Mouse (Mus musculus) cerebellum, adult 11-12 months (tissue): ENCODE measurements at regions not wholly inside any gene's neighbourhood (a gene's known extent, or its start where the extent isn't known, plus 50 kb on each side); places are given as distances from the start of the nearest gene placed in this dataset.

Experiments
- DNase-seq: peaks from one replicate; pipeline ENCODE4 v3.0.0; 2022

DNA sequence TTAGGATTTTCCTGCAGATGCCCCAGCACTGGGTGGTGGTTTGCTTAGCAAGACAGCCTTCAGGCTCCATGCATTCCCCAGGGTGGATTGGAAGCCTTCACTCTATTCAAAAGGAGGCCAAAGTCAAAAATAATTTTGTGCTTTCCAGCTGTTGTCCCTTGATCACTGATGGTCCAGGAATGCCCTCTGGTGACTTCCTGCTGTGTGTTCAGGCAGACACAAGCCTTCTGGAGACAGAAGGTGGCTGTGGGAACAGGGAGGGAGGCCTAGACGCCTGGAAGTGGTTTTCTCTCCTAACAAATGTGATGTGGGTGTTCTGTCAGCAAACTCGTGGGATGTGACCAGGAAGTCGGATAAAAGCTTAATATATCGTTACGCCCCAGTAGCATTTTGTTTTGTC is 81.3 kb downstream of the Atp6ap1l start:
- DNase-seq, result no peak

DNA sequence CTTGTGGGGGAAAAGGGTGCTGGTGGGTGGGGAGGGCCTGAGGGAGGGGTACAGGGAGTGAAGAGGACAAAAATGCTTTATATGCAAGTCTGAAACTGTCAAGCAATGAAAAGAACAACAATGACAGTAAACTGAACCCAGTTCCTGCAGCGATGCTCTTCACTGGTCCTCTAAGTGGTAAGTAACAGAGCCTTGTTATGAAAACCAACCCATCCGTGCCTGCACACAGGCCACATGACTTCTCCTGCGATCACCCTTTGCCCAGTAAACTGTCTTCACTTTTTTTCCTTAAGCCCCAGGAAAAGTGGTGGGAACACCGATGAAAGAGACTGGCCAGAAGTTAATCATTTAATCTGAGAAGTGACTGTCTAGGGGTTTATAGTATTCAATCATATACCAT is 83.3 kb downstream of the Atp6ap1l start:
- no peak for DNase-seq

DNA sequence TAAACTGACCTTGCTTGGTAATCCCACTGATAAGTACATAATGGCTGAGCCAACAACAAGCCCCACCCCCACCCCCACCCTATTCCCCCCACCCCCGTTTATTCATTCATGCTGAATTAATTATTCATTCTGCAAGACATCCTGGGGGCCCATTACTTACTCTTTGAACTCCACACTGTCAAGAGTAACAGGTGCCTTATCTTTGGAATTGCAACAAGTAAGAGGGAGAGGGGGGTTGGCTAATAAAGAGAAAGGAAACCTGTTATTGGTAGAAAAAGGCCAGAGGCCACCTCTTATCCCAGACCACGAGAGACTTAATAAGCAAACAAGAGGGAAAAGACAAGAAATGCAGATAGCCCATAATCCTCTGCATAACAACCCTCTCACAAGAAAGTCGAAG is 84.7 kb downstream of the Atp6ap1l start:
- DNase-seq, result no peak

DNA sequence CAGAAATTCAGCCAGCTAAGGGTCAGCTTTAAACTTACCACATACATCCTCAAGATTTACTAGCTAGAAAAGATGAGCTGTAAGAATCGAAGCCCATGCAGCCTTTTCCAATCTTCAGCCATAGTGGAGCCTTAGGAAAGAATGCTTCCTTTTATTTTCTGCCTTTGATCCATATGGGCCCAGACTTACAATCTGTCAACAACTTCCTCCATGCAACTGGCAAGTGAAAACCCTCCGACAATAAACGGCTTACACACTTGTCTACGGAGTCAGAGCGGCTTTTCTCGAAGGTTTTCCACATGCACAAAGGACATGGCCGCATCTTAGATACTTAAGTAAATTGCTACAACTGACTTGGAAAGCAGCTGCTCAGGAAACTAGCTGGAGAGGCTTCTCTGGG is 85.2 kb downstream of the Atp6ap1l start:
- no peak for DNase-seq

- DNase-seq, result no peak
These were observed 90.8 kb downstream of the Atp6ap1l start for GRCm38 (mm10) chr13:90814174-90814865.

GRCm38 (mm10) chr13:90810011-90810410 is 95.1 kb downstream of the Atp6ap1l start:
- DNase-seq, result no peak

GRCm38 (mm10) chr13:90799641-90800040 is 105.5 kb downstream of the Atp6ap1l start:
- DNase-seq, result no peak

DNA sequence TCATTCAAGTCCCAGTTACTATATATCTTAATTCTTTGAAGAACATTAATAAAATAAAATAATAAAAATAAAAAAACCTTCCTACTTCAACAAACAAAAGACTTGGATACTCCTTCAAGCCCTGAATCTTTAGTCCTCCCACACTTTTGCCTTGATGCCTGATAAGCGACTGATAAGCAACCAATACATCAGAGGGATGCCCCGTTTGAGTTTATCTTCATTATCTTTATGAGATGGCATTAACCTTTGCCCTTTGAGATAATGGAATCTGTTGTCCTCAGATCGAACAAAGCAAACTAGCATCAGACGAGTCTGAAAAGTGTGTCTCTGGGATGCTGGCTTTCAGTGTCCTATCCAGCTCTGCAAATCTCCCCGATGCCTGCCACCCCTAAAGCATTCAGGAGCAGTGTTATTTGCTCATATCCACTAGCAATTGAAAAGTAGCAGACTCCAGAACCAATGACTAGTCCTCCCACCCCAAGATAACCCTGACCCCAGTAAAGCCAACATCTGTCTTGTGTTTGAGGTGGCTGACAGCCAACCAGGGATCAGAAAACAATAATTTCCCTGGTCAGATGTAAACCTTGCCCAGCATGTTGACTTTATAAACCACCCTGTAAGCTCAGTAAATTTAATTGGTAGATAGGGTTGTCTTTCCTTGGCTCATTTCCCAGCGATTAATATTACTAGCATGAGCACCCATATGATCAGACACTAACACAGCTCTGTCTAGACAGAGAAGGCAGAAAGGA is 106.2 kb downstream of the Atp6ap1l start:
- no peak for DNase-seq

DNA sequence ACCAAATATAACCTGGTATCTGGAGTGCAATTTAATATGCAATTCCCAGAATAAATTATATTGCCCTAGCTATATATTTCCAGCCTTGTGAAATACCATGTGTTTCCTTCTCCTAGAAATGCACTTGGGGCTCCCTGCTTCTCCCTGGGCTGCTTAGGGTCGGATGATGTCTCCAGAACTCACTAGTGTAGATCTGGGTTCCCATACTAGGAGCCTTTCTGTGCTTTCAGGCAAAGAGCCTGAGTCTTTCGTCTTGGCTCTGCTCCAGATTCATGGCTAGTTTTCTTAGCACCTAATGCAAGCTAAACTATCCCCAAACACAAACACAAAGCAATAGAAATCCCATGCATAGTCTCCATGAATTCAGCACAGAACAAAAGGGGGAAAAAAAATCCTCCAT is 106.8 kb downstream of the Atp6ap1l start:
- no peak for DNase-seq

- no peak for DNase-seq
These were observed 107.9 kb downstream of the Atp6ap1l start for GRCm38 (mm10) chr13:90797209-90797608.

GRCm38 (mm10) chr13:90796809-90797208 is 108.3 kb downstream of the Atp6ap1l start:
- DNase-seq, result no peak

DNA sequence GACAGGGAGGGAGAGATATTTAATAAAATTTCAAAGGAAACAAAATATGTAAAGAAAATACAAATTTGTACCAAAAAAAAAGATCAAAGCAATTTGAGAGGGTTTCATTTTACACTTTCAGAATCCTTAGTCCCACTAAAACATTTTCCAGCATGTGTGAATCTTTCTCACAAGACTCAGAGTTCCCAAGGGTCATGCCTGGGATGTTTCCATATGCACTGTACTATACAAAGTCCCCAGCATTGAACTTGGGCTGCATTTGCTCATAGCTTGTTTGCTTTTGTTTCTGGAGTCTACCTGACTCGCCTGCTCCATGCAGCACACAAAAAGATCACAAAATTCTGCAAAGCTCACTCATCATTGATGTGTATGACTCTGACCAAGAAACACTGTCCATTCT is 122.7 kb downstream of the Atp6ap1l start:
- DNase-seq, result no peak

DNA sequence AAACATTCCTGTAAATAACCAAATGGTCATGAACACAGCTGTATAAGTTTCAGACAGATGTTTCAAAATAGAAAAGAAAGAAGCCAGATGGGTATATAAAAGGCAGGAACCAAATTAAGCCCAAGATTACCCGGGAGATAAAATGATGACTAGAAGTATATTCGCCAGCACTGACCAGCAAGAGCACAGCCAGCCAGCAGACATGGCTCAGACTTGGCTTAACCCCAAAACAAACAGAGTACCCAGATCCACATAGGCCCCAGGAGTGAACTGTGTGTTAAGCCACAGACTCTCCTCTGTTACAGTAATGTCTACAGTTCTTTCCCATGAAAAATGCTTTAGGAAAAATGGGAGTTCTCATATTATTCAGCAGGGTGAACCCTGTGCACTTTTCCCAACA is 123.2 kb downstream of the Atp6ap1l start:
- no peak for DNase-seq

DNA sequence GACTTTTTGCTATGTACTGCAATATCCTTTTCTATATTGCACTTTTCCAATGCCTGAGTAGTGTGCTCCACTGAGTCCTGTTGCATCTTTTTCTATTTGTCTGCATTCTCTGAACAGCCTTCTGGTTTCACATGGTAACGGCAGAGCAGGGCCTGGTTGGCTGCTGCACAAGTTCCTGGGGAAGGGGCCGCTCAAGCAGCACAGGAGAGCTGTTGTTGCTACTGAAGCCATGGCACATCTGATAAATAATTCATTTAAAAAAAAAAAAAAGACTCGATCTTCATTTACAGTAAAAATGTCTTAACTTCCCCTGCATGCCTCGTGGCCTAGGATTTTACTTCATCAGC is 127.2 kb downstream of the Atp6ap1l start:
- no peak for DNase-seq

DNA sequence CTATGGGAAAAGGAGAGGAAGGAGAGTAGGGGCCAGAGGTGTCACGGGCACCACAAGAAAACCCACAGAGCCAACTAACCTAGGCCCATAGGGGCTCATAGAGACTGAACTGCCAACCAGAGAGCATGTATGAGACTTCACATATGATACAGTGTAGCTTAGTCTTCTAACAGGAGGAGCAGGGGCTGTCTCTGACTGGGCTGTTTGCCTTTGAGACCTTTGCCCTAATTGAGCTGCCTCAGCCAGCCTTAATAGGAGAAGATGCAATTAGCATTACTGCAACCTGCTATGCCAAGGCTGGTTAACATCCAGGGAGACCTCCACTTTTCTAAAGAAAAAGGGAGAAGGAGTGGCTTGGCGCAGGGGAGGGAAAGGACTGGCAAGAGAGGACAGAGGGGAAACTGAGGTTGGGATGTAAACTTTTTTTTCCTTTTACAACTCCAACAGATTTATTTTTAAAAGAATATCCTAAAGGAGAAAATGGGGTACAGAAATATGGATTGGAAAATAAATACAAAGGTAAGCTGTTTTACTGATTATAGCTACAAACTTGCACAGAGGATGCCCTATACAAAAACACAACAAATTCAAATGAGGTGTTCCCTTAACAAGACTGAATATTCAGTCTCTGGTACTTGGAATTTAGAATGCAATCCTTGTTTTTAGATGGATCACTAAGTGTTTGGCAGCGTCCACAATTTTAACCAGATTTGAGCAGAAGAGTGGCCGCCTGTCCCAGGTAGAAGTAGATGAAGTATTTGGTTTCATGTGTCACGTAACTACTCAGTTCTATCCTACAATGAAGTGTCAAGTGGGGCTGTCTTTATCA is 127.8 kb downstream of the Atp6ap1l start:
- DNase-seq, result no peak

- DNase-seq, result no peak
These were observed 143.0 kb downstream of the Atp6ap1l start for GRCm38 (mm10) chr13:90762154-90762553.

DNA sequence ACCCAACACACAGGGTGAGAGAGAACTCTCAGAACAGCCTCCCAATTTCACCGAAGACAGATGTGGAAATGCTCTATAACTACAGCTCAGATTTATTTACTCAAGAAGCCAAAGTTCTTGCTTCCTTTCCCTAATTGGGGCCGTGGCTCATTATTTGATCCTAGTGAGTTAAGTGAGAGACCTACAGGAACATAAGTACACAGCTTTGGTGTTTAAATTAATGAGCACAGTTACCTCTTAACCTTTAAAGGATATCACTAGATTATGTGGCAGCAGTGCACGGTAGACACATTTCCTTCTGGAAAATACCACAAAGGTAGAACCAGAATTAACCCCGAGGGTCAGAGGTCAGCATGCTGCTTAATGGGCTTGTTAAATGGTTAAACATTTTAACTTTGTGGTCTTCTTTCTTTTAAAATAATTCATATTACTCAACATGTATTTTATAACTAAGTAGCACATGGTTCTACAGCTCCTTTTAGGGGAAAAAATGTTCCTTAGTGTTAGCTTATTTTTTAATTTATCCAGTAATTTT is 144.6 kb downstream of the Atp6ap1l start:
- DNase-seq, result no peak

GRCm38 (mm10) chr13:90754451-90754850 is 150.7 kb downstream of the Atp6ap1l start:
- no peak for DNase-seq

DNA sequence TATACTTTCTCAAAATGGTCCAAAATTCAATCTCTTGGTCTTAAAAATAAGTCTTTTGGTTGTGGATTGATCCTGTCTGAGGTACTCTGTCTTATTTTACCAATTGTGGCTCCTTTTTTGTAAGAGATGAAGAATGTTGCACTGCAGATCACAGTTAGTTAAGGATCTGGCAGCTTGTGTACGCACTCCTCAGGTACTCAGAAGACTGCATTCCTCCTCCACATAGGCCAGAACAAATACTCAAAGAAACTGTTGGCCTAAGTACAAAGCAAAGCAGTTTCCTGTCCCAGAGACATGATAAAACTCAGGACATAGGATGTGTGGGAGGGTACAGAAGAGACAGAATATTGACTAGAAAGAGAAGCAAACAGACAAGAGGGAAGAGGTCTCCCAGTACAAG is 155.4 kb downstream of the Atp6ap1l start:
- DNase-seq, result no peak

- no peak for DNase-seq
These were observed 160.1 kb downstream of the Atp6ap1l start for GRCm38 (mm10) chr13:90745063-90745462.

DNA sequence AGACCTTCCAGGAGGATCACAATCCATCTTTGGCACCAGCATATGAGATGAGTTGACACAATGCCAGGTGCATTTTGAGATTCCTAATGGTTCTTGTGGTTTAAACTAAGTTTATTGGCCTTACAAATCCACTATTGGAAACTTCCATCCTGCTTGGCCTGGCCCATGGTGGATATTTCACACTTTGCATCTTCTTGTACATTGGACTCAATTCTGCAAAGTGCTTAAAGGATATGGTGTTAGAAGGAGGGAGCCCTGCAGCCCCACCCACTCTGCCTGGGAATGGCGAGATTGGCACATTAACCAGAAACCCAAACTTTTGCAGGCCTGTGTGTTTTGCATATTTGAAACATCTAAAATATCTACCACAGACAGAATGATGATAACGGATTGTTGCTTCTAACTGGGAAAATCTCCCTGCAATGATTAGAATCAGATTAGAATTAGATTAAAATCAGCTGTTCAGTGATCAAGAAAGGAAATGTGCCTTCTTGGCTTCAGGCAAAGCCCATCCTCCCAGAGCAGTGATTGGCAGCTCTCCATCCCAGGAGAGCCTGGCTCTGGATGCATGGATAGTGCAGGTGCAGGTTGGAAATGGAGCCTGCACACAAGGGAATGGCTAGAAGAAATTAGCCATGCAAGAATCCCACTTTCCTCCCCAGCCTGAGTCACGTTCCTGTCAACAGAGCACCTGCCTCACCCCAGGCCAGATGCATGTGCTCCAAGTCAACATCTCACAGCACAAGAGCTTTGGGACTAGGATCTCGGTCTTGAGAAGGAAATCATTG is 162.3 kb downstream of the Atp6ap1l start:
- no peak for DNase-seq

DNA sequence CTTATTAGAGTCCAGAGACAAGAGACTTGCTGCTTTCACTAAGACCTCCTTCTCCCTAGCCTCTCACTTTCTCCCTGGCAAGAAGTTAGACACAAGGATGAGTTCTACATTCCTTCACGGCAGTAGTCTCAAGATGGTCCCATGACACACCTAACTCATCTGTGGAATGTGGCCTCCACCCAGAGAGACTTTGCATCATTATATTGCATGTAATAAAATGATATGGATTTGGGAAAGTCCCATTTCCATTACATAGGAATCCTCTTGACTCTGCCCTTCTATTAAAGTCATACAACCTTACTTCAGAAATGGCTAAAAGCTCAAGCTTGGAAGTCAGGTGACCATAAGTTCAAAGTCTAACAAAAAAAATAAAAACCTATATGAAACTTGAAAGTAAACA is 165.4 kb downstream of the Atp6ap1l start:
- DNase-seq, result no peak

DNA sequence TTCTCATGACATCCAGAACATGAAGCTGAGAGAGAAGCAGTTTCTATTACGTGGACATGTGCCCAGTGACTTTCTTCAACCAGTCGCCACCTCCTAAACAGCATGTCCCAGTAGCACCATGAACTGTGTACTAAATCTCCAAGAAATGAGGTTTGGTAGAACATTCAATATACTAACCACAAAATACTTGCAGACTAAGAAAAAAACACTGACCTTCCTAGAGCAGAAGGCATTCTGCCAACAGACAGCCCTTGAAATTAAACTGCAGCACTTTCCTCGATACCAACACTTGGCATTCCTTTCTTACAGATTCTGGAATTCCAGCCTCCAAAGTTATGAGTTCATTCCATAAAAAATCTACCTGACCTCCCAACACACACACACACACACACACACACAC is 166.6 kb downstream of the Atp6ap1l start:
- no peak for DNase-seq
